Mouse (Mus musculus): Measurements from ENCODE around the gene Pip4k2b. TPM values are rescaled to one million over a fixed set of nuclear protein-coding genes. Genes with fewer than 3 reads are reported as not detected.
"Not testable (repeated sequence)": the region's sequence is repeated elsewhere in the genome, so short reads cannot be mapped to it uniquely, and the experiment has no call there.

Gene Pip4k2b
- polyA plus RNA-seq, 1 experiment from 2014 or later, result 2.5 TPM

- peaks cover 46% of the 10 kb centered on the region for H3K36me3 ChIP-seq (ENCODE audit: control insufficient read depth, insufficient read depth, low read length)
- H3K4me2 ChIP-seq (replicated peaks; ENCODE audit: low read depth, low read length), result no peak overlapping the region
- H3K4me3 ChIP-seq (ENCODE audit: low read depth, low read length), result no peak overlapping the region
- H3K9me3 ChIP-seq (ENCODE audit: control insufficient read depth, low read depth, low read length), result no peaks in the 10 kb centered on the region; the same call in 1 of the 2 replicates
- no peak for ATAC-seq (ENCODE audit: insufficient number of reproducible peaks, insufficient read depth, low FRiP score, low read depth)
- 84% methylated on average over 26 of the region's 26 CpGs for WGBS
- H3K27ac ChIP-seq (ENCODE audit: low read length), result no peak overlapping the region
- no peaks in the 10 kb centered on the region for H3K4me1 ChIP-seq (ENCODE audit: control insufficient read depth, insufficient read depth, low read length)
- H3K9ac ChIP-seq (replicated peaks; ENCODE audit: low read depth, low read length), result no peak overlapping the region
- H3K27me3 ChIP-seq (ENCODE audit: control insufficient read depth, insufficient read depth, low read length), result no peaks in the 10 kb centered on the region
Measured at GRCm38 (mm10) chr11:97717369-97718280, 26.9 kb downstream of the Pip4k2b start.

- no peak for ATAC-seq (ENCODE audit: insufficient number of reproducible peaks, insufficient read depth, low FRiP score, low read depth)
- H3K4me2 ChIP-seq (replicated peaks; ENCODE audit: low read depth, low read length), result no peak overlapping the region
- H3K36me3 ChIP-seq (ENCODE audit: control insufficient read depth, insufficient read depth, low read length), result peaks cover 35% of the 10 kb centered on the region
- no peaks in the 10 kb centered on the region for H3K27me3 ChIP-seq (ENCODE audit: control insufficient read depth, insufficient read depth, low read length)
- H3K9ac ChIP-seq (replicated peaks; ENCODE audit: low read depth, low read length), result no peak overlapping the region
- H3K4me1 ChIP-seq (ENCODE audit: control insufficient read depth, insufficient read depth, low read length), result no peaks in the 10 kb centered on the region
- no peaks in the 10 kb centered on the region for H3K9me3 ChIP-seq (ENCODE audit: control insufficient read depth, low read depth, low read length)
- no peak overlapping the region for H3K4me3 ChIP-seq (ENCODE audit: low read depth, low read length)
- H3K27ac ChIP-seq (ENCODE audit: low read length), result no peak overlapping the region
- WGBS, result 89% methylated on average over 8 of the region's 8 CpGs
Measured at GRCm38 (mm10) chr11:97716021-97716420, 28.5 kb downstream of the Pip4k2b start.

DNA sequence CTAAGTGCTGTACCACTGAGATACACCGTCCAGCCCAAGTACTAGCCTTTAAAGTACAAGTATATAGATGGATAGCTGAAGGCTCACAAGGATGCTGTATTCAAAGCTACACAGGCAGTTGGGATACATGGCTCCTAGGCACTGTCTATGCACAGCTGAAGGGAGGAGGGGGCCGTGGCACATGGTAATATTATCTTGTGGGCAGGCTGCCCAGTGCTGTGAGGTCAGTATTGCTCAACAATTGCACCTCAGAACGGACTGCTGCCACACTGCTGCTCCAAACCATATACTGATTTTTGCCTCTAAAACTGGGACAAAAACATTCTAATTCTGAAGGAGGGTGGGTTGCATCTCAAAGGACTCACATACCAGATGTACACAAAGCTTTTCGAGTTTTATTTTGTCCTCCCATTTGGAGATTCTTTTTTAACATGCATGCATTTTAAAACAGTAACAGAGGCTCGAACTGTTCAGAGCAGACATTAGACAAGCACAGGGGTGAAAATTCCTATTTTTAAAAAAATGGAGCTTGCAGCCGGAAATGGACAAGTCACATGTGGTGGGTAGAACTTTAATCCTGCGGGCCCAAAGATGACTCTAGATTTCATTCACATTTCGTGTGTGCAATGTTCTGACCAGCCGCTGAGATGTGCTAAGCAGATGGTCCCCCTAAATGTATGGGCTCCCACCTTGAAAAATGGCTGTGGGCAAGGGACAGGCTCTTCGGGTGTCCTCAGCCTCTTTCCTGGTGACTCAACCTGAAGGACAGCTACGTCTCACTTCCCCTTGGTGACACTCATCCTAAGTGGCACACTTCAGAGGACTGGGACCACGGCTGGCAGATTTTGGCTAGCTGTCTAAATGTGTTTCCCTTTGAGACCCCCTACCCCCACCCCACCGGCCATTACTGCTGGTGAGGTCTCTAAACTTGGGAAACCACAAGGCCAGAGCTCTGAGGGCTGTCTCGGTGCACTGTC lies 29.4 kb downstream of the Pip4k2b start:
- Histone ChIP-seq H3K4me3 (ENCODE audit: low read depth, low read length) (no peak overlapping the region), H3K27me3 (ENCODE audit: control insufficient read depth, insufficient read depth, low read length) (no peaks in the 10 kb centered on the region), H3K27ac (ENCODE audit: low read length) (no peak overlapping the region), H3K4me2 (replicated peaks; ENCODE audit: low read depth, low read length) (no peak overlapping the region), H3K4me1 (ENCODE audit: control insufficient read depth, insufficient read depth, low read length) (no peaks in the 10 kb centered on the region), H3K36me3 (ENCODE audit: control insufficient read depth, insufficient read depth, low read length) (peaks cover 32% of the 10 kb centered on the region), H3K9ac (replicated peaks; ENCODE audit: low read depth, low read length) (no peak overlapping the region), H3K9me3 (ENCODE audit: control insufficient read depth, low read depth, low read length) (no peaks in the 10 kb centered on the region)
- WGBS, result 90% methylated on average over 14 of the region's 14 CpGs
- no peak for ATAC-seq (ENCODE audit: insufficient number of reproducible peaks, insufficient read depth, low FRiP score, low read depth)

DNA sequence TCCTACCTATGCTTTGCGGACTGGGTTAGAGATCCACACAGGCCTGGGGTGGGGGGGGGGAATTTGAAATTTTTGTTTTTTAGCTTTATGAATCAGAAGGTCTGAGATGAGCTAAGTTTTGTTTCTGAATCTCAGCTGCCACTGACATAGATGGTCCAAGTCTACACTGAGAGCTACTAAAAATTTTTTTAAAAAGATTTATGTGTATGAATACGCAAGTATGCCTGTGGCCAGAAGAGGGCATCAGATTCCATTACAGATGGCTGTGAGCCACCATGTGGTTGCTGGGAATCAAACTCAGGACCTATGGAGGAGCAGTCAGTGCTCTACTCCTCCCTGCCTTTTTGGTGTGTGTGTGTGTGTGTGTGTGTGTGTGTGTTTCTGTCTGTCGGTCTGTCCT lies 30.1 kb downstream of the Pip4k2b start:
- 88% methylated on average over 3 of the region's 3 CpGs for WGBS
- H3K4me3 ChIP-seq (ENCODE audit: low read depth, low read length), result no peak overlapping the region
- H3K27me3 ChIP-seq (ENCODE audit: control insufficient read depth, insufficient read depth, low read length), result no peaks in the 10 kb centered on the region
- H3K4me1 ChIP-seq (ENCODE audit: control insufficient read depth, insufficient read depth, low read length), result no peaks in the 10 kb centered on the region
- peaks cover 26% of the 10 kb centered on the region for H3K36me3 ChIP-seq (ENCODE audit: control insufficient read depth, insufficient read depth, low read length)
- ATAC-seq (ENCODE audit: insufficient number of reproducible peaks, insufficient read depth, low FRiP score, low read depth), result no peak
- no peaks in the 10 kb centered on the region for H3K9me3 ChIP-seq (ENCODE audit: control insufficient read depth, low read depth, low read length)
- H3K4me2 ChIP-seq (replicated peaks; ENCODE audit: low read depth, low read length), result no peak overlapping the region
- H3K27ac ChIP-seq (ENCODE audit: low read length), result no peak overlapping the region
- H3K9ac ChIP-seq (replicated peaks; ENCODE audit: low read depth, low read length), result no peak overlapping the region

DNA sequence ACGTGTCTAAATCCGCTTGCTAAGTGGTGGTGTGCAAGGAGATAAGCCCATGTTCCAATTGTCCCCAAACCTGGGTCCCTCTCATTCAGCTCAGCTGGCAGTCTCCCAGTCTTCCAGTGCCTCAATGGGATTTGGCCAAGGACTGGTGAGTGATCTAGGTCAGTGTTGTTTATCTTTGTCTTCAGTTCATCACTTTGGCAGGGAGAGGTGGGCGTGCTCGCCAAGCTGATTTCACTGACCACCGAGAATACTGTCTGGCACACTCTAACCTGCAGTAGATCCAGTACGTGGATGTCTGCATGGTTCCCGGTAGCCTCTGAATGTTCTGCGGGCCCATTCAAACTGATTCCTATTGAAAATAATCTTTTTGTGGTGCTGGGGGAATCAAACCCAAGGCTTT lies 30.6 kb downstream of the Pip4k2b start:
- no peak overlapping the region for H3K4me2 ChIP-seq (replicated peaks; ENCODE audit: low read depth, low read length)
- 83% methylated on average over 8 of the region's 8 CpGs for WGBS
- H3K36me3 ChIP-seq (ENCODE audit: control insufficient read depth, insufficient read depth, low read length), result peaks cover 26% of the 10 kb centered on the region
- H3K27ac ChIP-seq (ENCODE audit: low read length), result no peak overlapping the region
- ATAC-seq (ENCODE audit: insufficient number of reproducible peaks, insufficient read depth, low FRiP score, low read depth), result no peak
- no peaks in the 10 kb centered on the region for H3K27me3 ChIP-seq (ENCODE audit: control insufficient read depth, insufficient read depth, low read length)
- H3K4me1 ChIP-seq (ENCODE audit: control insufficient read depth, insufficient read depth, low read length), result no peaks in the 10 kb centered on the region
- H3K9ac ChIP-seq (replicated peaks; ENCODE audit: low read depth, low read length), result no peak overlapping the region
- H3K4me3 ChIP-seq (ENCODE audit: low read depth, low read length), result no peak overlapping the region
- H3K9me3 ChIP-seq (ENCODE audit: control insufficient read depth, low read depth, low read length), result no peaks in the 10 kb centered on the region

DNA sequence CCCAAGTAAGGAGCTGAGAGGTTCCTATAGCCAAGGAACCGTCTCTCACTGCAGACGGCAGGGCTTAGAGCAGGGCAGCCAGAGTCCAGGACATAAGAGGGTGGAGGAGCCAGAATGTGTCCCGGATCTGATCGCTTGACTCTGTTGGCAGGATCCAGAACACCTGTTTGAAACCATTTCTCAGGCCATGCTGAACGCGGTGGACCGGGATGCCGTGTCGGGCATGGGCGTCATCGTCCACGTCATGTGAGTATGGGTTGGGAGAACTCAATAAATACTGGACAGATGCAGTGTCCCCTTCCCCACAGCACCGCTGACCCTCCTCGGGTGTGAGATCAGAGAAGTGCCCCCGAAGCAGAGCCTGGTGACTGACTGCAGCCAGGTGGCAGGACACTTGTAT lies 32.2 kb downstream of the Pip4k2b start:
- no peak overlapping the region for H3K27ac ChIP-seq (ENCODE audit: low read length)
- no peak for ATAC-seq (ENCODE audit: insufficient number of reproducible peaks, insufficient read depth, low FRiP score, low read depth)
- no peak overlapping the region for H3K9ac ChIP-seq (replicated peaks; ENCODE audit: low read depth, low read length)
- peaks cover 18% of the 10 kb centered on the region; the same call in 1 of the 2 replicates for H3K36me3 ChIP-seq (ENCODE audit: control insufficient read depth, insufficient read depth, low read length)
- no peak overlapping the region for H3K4me3 ChIP-seq (ENCODE audit: low read depth, low read length)
- H3K9me3 ChIP-seq (ENCODE audit: control insufficient read depth, low read depth, low read length), result no peaks in the 10 kb centered on the region
- no peak overlapping the region for H3K4me2 ChIP-seq (replicated peaks; ENCODE audit: low read depth, low read length)
- no peaks in the 10 kb centered on the region for H3K4me1 ChIP-seq (ENCODE audit: control insufficient read depth, insufficient read depth, low read length)
- 87% methylated on average over 15 of the region's 15 CpGs for WGBS
- H3K27me3 ChIP-seq (ENCODE audit: control insufficient read depth, insufficient read depth, low read length), result no peaks in the 10 kb centered on the region

DNA sequence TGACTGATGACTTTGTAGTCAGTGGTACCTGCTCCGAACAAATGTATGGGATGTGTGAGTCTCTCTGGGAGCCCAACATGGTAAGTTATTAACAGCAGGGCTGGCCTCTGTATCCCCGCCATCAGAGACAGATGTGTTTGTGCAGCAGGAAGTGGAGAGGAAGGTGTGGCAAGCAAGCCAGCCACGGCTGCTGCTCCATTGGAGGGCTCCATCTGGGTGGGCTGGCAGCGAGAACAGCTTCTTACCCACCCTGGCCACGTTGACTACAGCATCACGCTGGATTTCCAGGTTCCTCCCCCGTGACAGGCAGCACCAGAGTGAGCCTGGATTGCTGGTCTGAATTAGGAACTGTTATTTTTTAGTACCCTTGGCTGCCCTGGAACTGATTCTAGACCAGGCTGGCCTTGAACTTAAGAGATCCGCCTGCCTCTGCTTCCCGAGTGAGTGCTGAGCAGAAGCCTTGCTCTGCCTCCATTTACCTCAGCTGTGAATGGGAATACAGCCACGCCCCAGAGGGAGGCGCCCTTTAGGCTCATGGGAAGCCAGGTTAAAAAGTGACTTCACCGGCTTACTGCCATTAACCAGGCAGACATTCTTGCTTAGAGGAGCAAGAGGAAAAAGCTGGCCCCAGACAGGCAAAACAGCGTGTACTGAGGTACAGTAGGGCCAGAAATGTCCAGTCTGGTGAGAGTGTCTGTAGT lies 33.2 kb downstream of the Pip4k2b start:
- no peak overlapping the region for H3K4me3 ChIP-seq (ENCODE audit: low read depth, low read length)
- H3K27ac ChIP-seq (ENCODE audit: low read length), result no peak overlapping the region
- ATAC-seq (ENCODE audit: insufficient number of reproducible peaks, insufficient read depth, low FRiP score, low read depth), result no peak
- H3K9ac ChIP-seq (replicated peaks; ENCODE audit: low read depth, low read length), result no peak overlapping the region
- no peaks in the 10 kb centered on the region for H3K9me3 ChIP-seq (ENCODE audit: control insufficient read depth, low read depth, low read length)
- H3K4me1 ChIP-seq (ENCODE audit: control insufficient read depth, insufficient read depth, low read length), result no peaks in the 10 kb centered on the region
- H3K4me2 ChIP-seq (replicated peaks; ENCODE audit: low read depth, low read length), result no peak overlapping the region
- no peaks in the 10 kb centered on the region for H3K27me3 ChIP-seq (ENCODE audit: control insufficient read depth, insufficient read depth, low read length)
- peaks cover 26% of the 10 kb centered on the region for H3K36me3 ChIP-seq (ENCODE audit: control insufficient read depth, insufficient read depth, low read length)
- 80% methylated on average over 13 of the region's 13 CpGs for WGBS

GRCm38 (mm10) chr11:97710067-97710466 lies 34.4 kb downstream of the Pip4k2b start:
- H3K4me1 ChIP-seq (ENCODE audit: control insufficient read depth, insufficient read depth, low read length); ATAC-seq (ENCODE audit: insufficient number of reproducible peaks, insufficient read depth, low FRiP score, low read depth); H3K9ac ChIP-seq (replicated peaks; ENCODE audit: low read depth, low read length); H3K27ac ChIP-seq (ENCODE audit: low read length); H3K27me3 ChIP-seq (ENCODE audit: control insufficient read depth, insufficient read depth, low read length); H3K4me2 ChIP-seq (replicated peaks; ENCODE audit: low read depth, low read length); H3K4me3 ChIP-seq (ENCODE audit: low read depth, low read length); H3K9me3 ChIP-seq (ENCODE audit: control insufficient read depth, low read depth, low read length): not testable (repeated sequence)
- 82% methylated on average over 2 of the region's 2 CpGs for WGBS
- peaks cover 30% of the 10 kb centered on the region for H3K36me3 ChIP-seq (ENCODE audit: control insufficient read depth, insufficient read depth, low read length)

All from stomach, embryonic 14.5 days (tissue).